Mouse (Mus musculus) embryonic facial prominence, embryonic 14.5 days (tissue): ENCODE data around the gene Srcin1. TPM values are rescaled to one million over a fixed set of nuclear protein-coding genes. Genes with fewer than 3 reads are reported as not detected.

Experiments
- ATAC-seq: fragments of 200-750 bp; cut with Nextera tagmentation; 2 replicates; pipeline ENCODE4 v1.8.0; 2017; ENCODE audit warnings: low read depth, moderate number of reproducible peaks, moderate TSS enrichment
- DNase-seq: peaks from one replicate; pipeline ENCODE4 v3.0.0-alpha.2; 2015; ENCODE audit warnings: low spot score
- H3K27ac ChIP-seq: fragments of 300-500 bp; sonication (generic); replicated peaks from 2 replicates; pipeline ENCODE4 v1.5.1; 2014; ENCODE audit warnings: low read depth, mild to moderate bottlenecking, low read length, moderate library complexity
- H3K27me3 ChIP-seq: fragments of 300-500 bp; sonication (generic); replicated peaks from 2 replicates; pipeline ENCODE4 v1.6.1; 2014; ENCODE audit warnings: low read length; ENCODE audit not compliant: control insufficient read depth, insufficient read depth
- H3K36me3 ChIP-seq: fragments of 300-500 bp; sonication (generic); 2 replicates; pipeline ENCODE4 v1.6.1; 2014; ENCODE audit warnings: low read length, mixed read lengths; ENCODE audit not compliant: control insufficient read depth, insufficient read depth
- H3K4me1 ChIP-seq: fragments of 300-500 bp; sonication (generic); 2 replicates; pipeline ENCODE4 v1.6.1; 2014; ENCODE audit warnings: antibody characterized with exemption, low read length; ENCODE audit not compliant: control insufficient read depth, insufficient read depth
- H3K4me2 ChIP-seq: fragments of 300-500 bp; sonication (generic); 2 replicates; pipeline ENCODE4 v1.6.1; 2014; ENCODE audit warnings: low read depth, mild to moderate bottlenecking, low read length, moderate library complexity, mixed read lengths
- H3K4me3 ChIP-seq: fragments of 300-500 bp; sonication (generic); 2 replicates; pipeline ENCODE4 v1.5.1; 2014; ENCODE audit warnings: low read depth, mild to moderate bottlenecking, low read length
- H3K9ac ChIP-seq: fragments of 300-500 bp; sonication (generic); 2 replicates; pipeline ENCODE4 v1.6.1; 2014; ENCODE audit warnings: low read depth, mild to moderate bottlenecking, low read length, moderate library complexity, mixed read lengths
- H3K9me3 ChIP-seq: fragments of 300-500 bp; sonication (generic); 2 replicates; pipeline ENCODE4 v1.6.1; 2016; ENCODE audit warnings: low read length; ENCODE audit not compliant: control insufficient read depth
- WGBS: fragments of 180-500 bp; shearing (Covaris S2); extraction: QIAGEN DNeasy Blood & Tissue Kit; methylation state at CpG from one replicate; pipeline ENCODE4 v1.1.7; 2014; 5-methylcytosine and 5-hydroxymethylcytosine counted together
- polyA plus RNA-seq: library from polyadenylated mRNA; unstranded; fragments of >200 nt; fragmentation: Nextera tagmentation; extraction: Ambion mirVana; gene quantifications from 2 replicates; pipeline ENCODE4 v1.2.1, GENCODE M21; 2014

Srcin1 gene
- polyA plus RNA-seq, 1 experiment from 2014 or later, result 1.6 TPM

GRCm38 (mm10) chr11:97574551-97575051 lies 1.4 kb downstream of the Srcin1 start:
- Histone ChIP-seq H3K36me3 (no peaks in the 10 kb centered on the region), H3K4me1 (peaks cover 17% of the 10 kb centered on the region), H3K27me3 (peaks cover 37% of the 10 kb centered on the region), H3K27ac (peak overlapping the region; percentile 46; the same call in 1 of the 2 replicates), H3K9ac (peak overlapping the region; percentile 67), H3K4me2 (peak overlapping the region; percentile 98), H3K9me3 (no peaks in the 10 kb centered on the region), H3K4me3 (peak overlapping the region; percentile 62)
- ATAC-seq (peak; percentile 26; the same call in 1 of the 2 replicates), DNase-seq (no peak)
- 3% methylated on average over 17 of the region's 43 CpGs for WGBS

- peaks cover 17% of the 10 kb centered on the region for H3K4me1 ChIP-seq
- ATAC-seq, result peak; percentile 23; the same call in 1 of the 2 replicates
These were observed 2.0 kb downstream of the Srcin1 start for GRCm38 (mm10) chr11:97573891-97574550.

GRCm38 (mm10) chr11:97572895-97573480 lies 3.0 kb downstream of the Srcin1 start:
- H3K27me3 ChIP-seq, result peaks cover 37% of the 10 kb centered on the region

More at GRCm38 (mm10) chr11:97573891-97574550, 2.0 kb downstream of the Srcin1 start:
- H3K9me3 ChIP-seq, result no peaks in the 10 kb centered on the region
- peak overlapping the region; percentile 98 for H3K4me2 ChIP-seq
- no peaks in the 10 kb centered on the region for H3K36me3 ChIP-seq
- 0% methylated on average over 12 of the region's 28 CpGs for WGBS
- H3K27ac ChIP-seq, result no peak overlapping the region
- H3K27me3 ChIP-seq, result peaks cover 37% of the 10 kb centered on the region
- peak overlapping the region; percentile 27; the same call in 1 of the 2 replicates for H3K9ac ChIP-seq
- DNase-seq, result peak; percentile 57
- peak overlapping the region; percentile 62 for H3K4me3 ChIP-seq

GRCm38 (mm10) chr11:97572089-97572345 lies 4.0 kb downstream of the Srcin1 start:
- Histone ChIP-seq H3K4me1 (peaks cover 25% of the 10 kb centered on the region), H3K36me3 (no peaks in the 10 kb centered on the region), H3K4me2 (no peak overlapping the region), H3K9me3 (no peaks in the 10 kb centered on the region), H3K4me3 (no peak overlapping the region), H3K9ac (no peak overlapping the region), H3K27ac (no peak overlapping the region), H3K27me3 (peaks cover 41% of the 10 kb centered on the region)
- DNase-seq, result no peak
- 41% methylated on average over 5 of the region's 5 CpGs for WGBS
- ATAC-seq, result no peak

More at GRCm38 (mm10) chr11:97572895-97573480, 3.0 kb downstream of the Srcin1 start:
- H3K9me3 ChIP-seq, result no peaks in the 10 kb centered on the region
- H3K4me2 ChIP-seq, result peak overlapping the region; percentile 98
- H3K27ac ChIP-seq, result no peak overlapping the region
- WGBS, result 15% methylated on average over 7 of the region's 7 CpGs
- ATAC-seq (no peak), DNase-seq (no peak)
- H3K4me3 ChIP-seq, result peak overlapping the region; percentile 2; the same call in 1 of the 2 replicates
- no peaks in the 10 kb centered on the region for H3K36me3 ChIP-seq
- peaks cover 22% of the 10 kb centered on the region for H3K4me1 ChIP-seq
- H3K9ac ChIP-seq, result no peak overlapping the region; the same call in 1 of the 2 replicates

- no peak for DNase-seq
- Histone ChIP-seq H3K4me1 (peaks cover 30% of the 10 kb centered on the region), H3K36me3 (no peaks in the 10 kb centered on the region), H3K9ac (no peak overlapping the region), H3K4me3 (no peak overlapping the region), H3K27ac (no peak overlapping the region), H3K27me3 (peaks cover 42% of the 10 kb centered on the region), H3K9me3 (no peaks in the 10 kb centered on the region), H3K4me2 (no peak overlapping the region; the same call in 1 of the 2 replicates)
- no peak for ATAC-seq
- whole genome bisulfite sequencing, result 8% methylated on average over 8 of the region's 8 CpGs
These were observed 4.5 kb downstream of the Srcin1 start for GRCm38 (mm10) chr11:97571266-97572088.

- DNase-seq, result peak; percentile 39
- no peak overlapping the region for H3K4me3 ChIP-seq
- peaks cover 33% of the 10 kb centered on the region for H3K4me1 ChIP-seq
- peaks cover 46% of the 10 kb centered on the region for H3K27me3 ChIP-seq
- no peaks in the 10 kb centered on the region for H3K36me3 ChIP-seq
- no peak for ATAC-seq
- no peak overlapping the region for H3K27ac ChIP-seq
- no peaks in the 10 kb centered on the region for H3K9me3 ChIP-seq
- H3K4me2 ChIP-seq, result no peak overlapping the region; the same call in 1 of the 2 replicates
- no peak overlapping the region for H3K9ac ChIP-seq
- WGBS, result 20% methylated on average over 8 of the region's 8 CpGs
These were observed 5.4 kb downstream of the Srcin1 start for GRCm38 (mm10) chr11:97570493-97571137.

GRCm38 (mm10) chr11:97569806-97570205 lies 6.2 kb downstream of the Srcin1 start:
- DNase-seq (no peak), ATAC-seq (no peak)
- WGBS, result 43% methylated on average over 3 of the region's 3 CpGs
- Histone ChIP-seq H3K4me1 (peaks cover 33% of the 10 kb centered on the region), H3K4me3 (no peak overlapping the region), H3K9me3 (no peaks in the 10 kb centered on the region), H3K4me2 (no peak overlapping the region), H3K36me3 (no peaks in the 10 kb centered on the region), H3K9ac (no peak overlapping the region), H3K27ac (no peak overlapping the region), H3K27me3 (peaks cover 53% of the 10 kb centered on the region)

- H3K4me1 ChIP-seq, result peaks cover 33% of the 10 kb centered on the region
- H3K27me3 ChIP-seq, result peaks cover 49% of the 10 kb centered on the region
- no peak overlapping the region for H3K4me3 ChIP-seq
- H3K9me3 ChIP-seq, result no peaks in the 10 kb centered on the region
- DNase-seq, result no peak
- ATAC-seq, result no peak
- H3K9ac ChIP-seq, result no peak overlapping the region
- H3K4me2 ChIP-seq, result no peak overlapping the region
- H3K27ac ChIP-seq, result no peak overlapping the region
- WGBS, result 48% methylated on average over 5 of the region's 5 CpGs
- no peaks in the 10 kb centered on the region for H3K36me3 ChIP-seq
These were observed 6.7 kb downstream of the Srcin1 start for GRCm38 (mm10) chr11:97569301-97569724.
